Mouse (Mus musculus) liver, embryonic 11.5 days (tissue): ENCODE measurements at regions not wholly inside any gene's neighbourhood (a gene's known extent, or its start where the extent isn't known, plus 50 kb on each side); places are given as distances from the start of the nearest gene placed in this dataset. TPM values are rescaled to one million over a fixed set of nuclear protein-coding genes. Genes with fewer than 3 reads are reported as not detected.

Experiments used
- ATAC-seq: fragments of 200-750 bp; cut with Nextera tagmentation; replicated peaks from 2 replicates; pipeline ENCODE4 v1.8.0; 2017; ENCODE audit warnings: moderate number of reproducible peaks, mild to moderate bottlenecking, moderate TSS enrichment, moderate library complexity; ENCODE audit not compliant: low FRiP score
- DNase-seq: peaks from one replicate; pipeline ENCODE4 v3.0.0-alpha.2; 2017; ENCODE audit warnings: low spot score
- H3K27ac ChIP-seq: fragments of 300-500 bp; sonication (generic); 2 replicates; pipeline ENCODE4 v1.5.1; 2014; ENCODE audit warnings: mild to moderate bottlenecking, low read depth, low read length, control low read depth
- H3K27me3 ChIP-seq: fragments of 300-500 bp; sonication (generic); replicated peaks from 2 replicates; pipeline ENCODE4 v1.6.1; 2014; ENCODE audit warnings: low read length, mixed read lengths; ENCODE audit not compliant: control insufficient read depth, insufficient read depth
- H3K36me3 ChIP-seq: fragments of 300-500 bp; sonication (generic); 2 replicates; pipeline ENCODE4 v1.6.1; 2014; ENCODE audit warnings: mild to moderate bottlenecking, low read length, moderate library complexity, mixed read lengths; ENCODE audit not compliant: control insufficient read depth, insufficient read depth
- H3K4me1 ChIP-seq: fragments of 300-500 bp; sonication (generic); replicated peaks from 2 replicates; pipeline ENCODE4 v1.6.1; 2014; ENCODE audit warnings: low read length, mixed read lengths; ENCODE audit not compliant: control insufficient read depth, insufficient read depth
- H3K4me2 ChIP-seq: fragments of 300-500 bp; sonication (generic); 2 replicates; pipeline ENCODE4 v1.6.1; 2014; ENCODE audit warnings: mild to moderate bottlenecking, control low read depth, moderate library complexity
- H3K4me3 ChIP-seq: fragments of 300-500 bp; sonication (generic); 2 replicates; pipeline ENCODE4 v1.5.1; 2014; ENCODE audit warnings: low read depth, low read length, control low read depth
- H3K9ac ChIP-seq: fragments of 300-500 bp; sonication (generic); 2 replicates; pipeline ENCODE4 v1.6.1; 2014; ENCODE audit warnings: low read depth, low read length, control low read depth
- H3K9me3 ChIP-seq: fragments of 300-500 bp; sonication (generic); 2 replicates; pipeline ENCODE4 v1.6.1; 2016; ENCODE audit warnings: low read length, inconsistent platforms, mixed read lengths; ENCODE audit not compliant: control insufficient read depth
- WGBS: fragments of 180-500 bp; shearing (Covaris S2); extraction: QIAGEN DNeasy Blood & Tissue Kit; methylation state at CpG from one replicate; pipeline ENCODE4 v1.1.7; 2014; 5-methylcytosine and 5-hydroxymethylcytosine counted together
- microRNA counts: library from miRNA; unstranded; fragments of <30 nt; microRNA quantifications from one replicate; lab custom pipeline; 2015
- microRNA-seq: library from miRNA; unstranded; fragments of <30 nt; microRNA quantifications from one replicate; pipeline ENCODE4, GENCODE M21; 2017; ENCODE audit warnings: borderline number of aligned reads

- Histone ChIP-seq H3K4me2 (no peak overlapping the region), H3K27me3 (no peaks in the 10 kb centered on the region), H3K36me3 (no peaks in the 10 kb centered on the region), H3K9me3 (no peaks in the 10 kb centered on the region), H3K4me3 (no peak overlapping the region), H3K9ac (no peak overlapping the region), H3K4me1 (no peaks in the 10 kb centered on the region), H3K27ac (no peak overlapping the region)
- 56% methylated on average over 3 of the region's 3 CpGs for WGBS
- DNase-seq: no peak
- ATAC-seq: no peak
These were observed 57.2 kb upstream of the Dio3 start for GRCm38 (mm10) chr12:110221679-110222078.

DNA sequence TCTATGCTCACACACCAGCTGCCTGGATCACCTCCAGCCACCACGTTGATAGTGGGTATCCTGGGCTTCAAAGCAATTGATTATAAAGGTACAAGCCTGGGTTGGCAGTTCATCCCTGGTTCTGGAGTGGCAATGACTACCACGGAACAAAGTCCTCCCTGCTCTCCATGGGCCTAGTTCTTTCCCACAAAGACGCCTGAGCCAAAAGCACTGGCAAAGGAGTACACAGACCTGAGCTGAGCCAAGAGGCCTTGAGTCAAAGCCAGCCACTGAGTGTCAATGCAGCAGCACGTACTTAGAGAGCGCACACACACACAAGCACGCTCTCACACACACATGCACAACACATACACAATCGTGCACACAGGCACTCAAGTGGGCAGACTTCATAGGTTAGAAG lies 54.6 kb upstream of the Dio3 start:
- WGBS: 74% methylated on average over 7 of the region's 7 CpGs
- no peaks in the 10 kb centered on the region for H3K9me3 ChIP-seq
- no peak overlapping the region for H3K9ac ChIP-seq
- no peak overlapping the region for H3K4me3 ChIP-seq
- no peaks in the 10 kb centered on the region for H3K36me3 ChIP-seq
- DNase-seq (no peak), ATAC-seq (no peak)
- no peaks in the 10 kb centered on the region for H3K4me1 ChIP-seq
- H3K27ac ChIP-seq: no peak overlapping the region
- H3K27me3 ChIP-seq: no peaks in the 10 kb centered on the region
- no peak overlapping the region for H3K4me2 ChIP-seq

DNA sequence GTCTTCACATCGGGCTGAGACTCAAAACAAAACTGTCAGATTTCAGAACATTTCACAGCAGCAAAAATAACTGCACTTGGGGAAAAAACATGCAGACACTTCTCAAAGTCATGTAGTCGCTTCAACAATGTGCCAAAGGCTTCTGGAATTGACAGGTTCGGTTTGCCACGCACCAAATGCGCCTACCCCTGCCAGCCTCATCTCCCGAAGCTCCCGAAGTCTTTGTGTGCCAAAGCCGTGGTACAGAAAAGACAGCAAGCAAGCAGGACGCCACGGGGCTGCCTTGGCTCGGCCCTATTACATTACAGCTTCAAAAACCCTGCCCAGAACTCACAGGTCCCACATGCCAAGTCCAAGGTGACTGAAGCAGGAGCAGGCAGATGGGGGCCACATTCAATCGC lies 50.9 kb upstream of the Dio3 start:
- Histone ChIP-seq H3K4me2 (no peak overlapping the region), H3K27me3 (no peaks in the 10 kb centered on the region), H3K9ac (no peak overlapping the region), H3K27ac (no peak overlapping the region), H3K36me3 (no peaks in the 10 kb centered on the region), H3K4me3 (no peak overlapping the region), H3K9me3 (no peaks in the 10 kb centered on the region), H3K4me1 (no peaks in the 10 kb centered on the region; the same call in 1 of the 2 replicates)
- 79% methylated on average over 12 of the region's 12 CpGs for WGBS
- DNase-seq (no peak), ATAC-seq (no peak)

MicroRNA genes in the stretch of these regions (microRNA counts, 519-probe panel; counts per million panel counts)
- microRNA mmu-miR-1193 (lab: Ali Mortazavi, UCI) (4,898 counts per million, percentile 38 among the panel's probes with 10 or more counts), microRNA mmu-miR-1197 (lab: Ali Mortazavi, UCI) (1,931 counts per million, percentile 4 among the panel's probes with 10 or more counts), microRNA mmu-miR-134 (lab: Ali Mortazavi, UCI) (5,640 counts per million, percentile 57 among the panel's probes with 10 or more counts), microRNA mmu-miR-154 (lab: Ali Mortazavi, UCI) (5,958 counts per million, percentile 65 among the panel's probes with 10 or more counts), microRNA mmu-miR-299 (lab: Ali Mortazavi, UCI) (not detected), microRNA mmu-miR-300 (lab: Ali Mortazavi, UCI) (6,394 counts per million, percentile 76 among the panel's probes with 10 or more counts), microRNA mmu-miR-3072 (lab: Ali Mortazavi, UCI) (not detected), microRNA mmu-miR-323-3p (lab: Ali Mortazavi, UCI) (6,441 counts per million, percentile 77 among the panel's probes with 10 or more counts), microRNA mmu-miR-323-5p (lab: Ali Mortazavi, UCI) (not detected), microRNA mmu-miR-329 (lab: Ali Mortazavi, UCI) (7,041 counts per million, percentile 88 among the panel's probes with 10 or more counts), microRNA mmu-miR-369-3p (lab: Ali Mortazavi, UCI) (7,135 counts per million, percentile 89 among the panel's probes with 10 or more counts), microRNA mmu-miR-369-5p (lab: Ali Mortazavi, UCI) (4,686 counts per million, percentile 34 among the panel's probes with 10 or more counts), microRNA mmu-miR-376a (lab: Ali Mortazavi, UCI) (7,029 counts per million, percentile 87 among the panel's probes with 10 or more counts), microRNA mmu-miR-376b (lab: Ali Mortazavi, UCI) (8,089 counts per million, percentile 96 among the panel's probes with 10 or more counts), microRNA mmu-miR-376c (lab: Ali Mortazavi, UCI) (6,629 counts per million, percentile 80 among the panel's probes with 10 or more counts), microRNA mmu-miR-377 (lab: Ali Mortazavi, UCI) (7,124 counts per million, percentile 88 among the panel's probes with 10 or more counts), microRNA mmu-miR-379 (lab: Ali Mortazavi, UCI) (4,922 counts per million, percentile 39 among the panel's probes with 10 or more counts), microRNA mmu-miR-380-3p (lab: Ali Mortazavi, UCI) (3,391 counts per million, percentile 16 among the panel's probes with 10 or more counts), microRNA mmu-miR-380-5p (lab: Ali Mortazavi, UCI) (not detected), microRNA mmu-miR-381 (lab: Ali Mortazavi, UCI) (5,440 counts per million, percentile 52 among the panel's probes with 10 or more counts), microRNA mmu-miR-382 (lab: Ali Mortazavi, UCI) (6,629 counts per million, percentile 81 among the panel's probes with 10 or more counts), microRNA mmu-miR-409-3p (lab: Ali Mortazavi, UCI) (5,876 counts per million, percentile 62 among the panel's probes with 10 or more counts), microRNA mmu-miR-409-5p (lab: Ali Mortazavi, UCI) (4,451 counts per million, percentile 31 among the panel's probes with 10 or more counts), microRNA mmu-miR-410 (lab: Ali Mortazavi, UCI) (7,406 counts per million, percentile 90 among the panel's probes with 10 or more counts), microRNA mmu-miR-411 (lab: Ali Mortazavi, UCI) (5,428 counts per million, percentile 52 among the panel's probes with 10 or more counts), microRNA mmu-miR-412 (lab: Ali Mortazavi, UCI) (not detected), microRNA mmu-miR-453 (lab: Ali Mortazavi, UCI) (not detected), microRNA mmu-miR-485 (lab: Ali Mortazavi, UCI) (not detected), microRNA mmu-miR-487b (lab: Ali Mortazavi, UCI) (5,876 counts per million, percentile 62 among the panel's probes with 10 or more counts), microRNA mmu-miR-494 (lab: Ali Mortazavi, UCI) (not detected), microRNA mmu-miR-495 (lab: Ali Mortazavi, UCI) (7,548 counts per million, percentile 92 among the panel's probes with 10 or more counts), microRNA mmu-miR-496 (lab: Ali Mortazavi, UCI) (not detected), microRNA mmu-miR-539 (lab: Ali Mortazavi, UCI) (4,239 counts per million, percentile 25 among the panel's probes with 10 or more counts), microRNA mmu-miR-541 (lab: Ali Mortazavi, UCI) (6,276 counts per million, percentile 74 among the panel's probes with 10 or more counts), microRNA mmu-miR-543 (lab: Ali Mortazavi, UCI) (7,006 counts per million, percentile 87 among the panel's probes with 10 or more counts), microRNA mmu-miR-544 (lab: Ali Mortazavi, UCI) (not detected), microRNA mmu-miR-654-3p (lab: Ali Mortazavi, UCI) (not detected), microRNA mmu-miR-654-5p (lab: Ali Mortazavi, UCI) (not detected), microRNA mmu-miR-666-3p (lab: Ali Mortazavi, UCI) (not detected), microRNA mmu-miR-666-5p (lab: Ali Mortazavi, UCI) (not detected), microRNA mmu-miR-667 (lab: Ali Mortazavi, UCI) (4,886 counts per million, percentile 37 among the panel's probes with 10 or more counts), microRNA mmu-miR-668 (lab: Ali Mortazavi, UCI) (not detected), microRNA mmu-miR-679 (lab: Ali Mortazavi, UCI) (not detected), microRNA mmu-miR-758 (lab: Ali Mortazavi, UCI) (not detected), microRNA mmu-miR-882 (lab: Ali Mortazavi, UCI) (not detected)

Small RNA genes in the stretch of these regions (microRNA-seq; reads per million reads assigned to microRNA genes)
- gene Gm24321 (not detected), gene Gm25252 (1.1 reads per million), gene Gm25750 (not detected), gene Gm27379 (3.2 reads per million), gene Gm44322 (not detected), gene Mir1193 (2,562 reads per million, percentile 83 among the genes with 10 or more reads in this experiment), gene Mir1197 (15.8 reads per million, percentile 28 among the genes with 10 or more reads in this experiment), gene Mir134 (3,040 reads per million, percentile 86 among the genes with 10 or more reads in this experiment), gene Mir154 (11,800 reads per million, percentile 95 among the genes with 10 or more reads in this experiment), gene Mir299a (1.8 reads per million), gene Mir299b (not detected), gene Mir300 (2,423 reads per million, percentile 83 among the genes with 10 or more reads in this experiment), gene Mir3072 (218 reads per million, percentile 57 among the genes with 10 or more reads in this experiment), gene Mir323 (1,441 reads per million, percentile 77 among the genes with 10 or more reads in this experiment), gene Mir329 (1,183 reads per million, percentile 75 among the genes with 10 or more reads in this experiment), gene Mir369 (6,732 reads per million, percentile 91 among the genes with 10 or more reads in this experiment), gene Mir376a (not detected), gene Mir376b (1,539 reads per million, percentile 78 among the genes with 10 or more reads in this experiment), gene Mir376c (1,121 reads per million, percentile 74 among the genes with 10 or more reads in this experiment), gene Mir377 (493 reads per million, percentile 66 among the genes with 10 or more reads in this experiment), gene Mir379 (7,590 reads per million, percentile 91 among the genes with 10 or more reads in this experiment), gene Mir380 (not detected), gene Mir381 (8,075 reads per million, percentile 92 among the genes with 10 or more reads in this experiment), gene Mir382 (8,409 reads per million, percentile 92 among the genes with 10 or more reads in this experiment), gene Mir409 (not detected), gene Mir410 (389 reads per million, percentile 63 among the genes with 10 or more reads in this experiment), gene Mir411 (14,141 reads per million, percentile 96 among the genes with 10 or more reads in this experiment), gene Mir412 (331 reads per million, percentile 61 among the genes with 10 or more reads in this experiment), gene Mir453 (not detected), gene Mir485 (1,076 reads per million, percentile 73 among the genes with 10 or more reads in this experiment), gene Mir487b (20,069 reads per million, percentile 98 among the genes with 10 or more reads in this experiment), gene Mir494 (3,327 reads per million, percentile 86 among the genes with 10 or more reads in this experiment), gene Mir495 (607 reads per million, percentile 68 among the genes with 10 or more reads in this experiment), gene Mir496a (218 reads per million, percentile 57 among the genes with 10 or more reads in this experiment), gene Mir539 (not detected), gene Mir541 (25,241 reads per million, percentile 98 among the genes with 10 or more reads in this experiment), gene Mir543 (1,913 reads per million, percentile 80 among the genes with 10 or more reads in this experiment), gene Mir544 (3.2 reads per million), gene Mir654 (not detected), gene Mir666 (224 reads per million, percentile 57 among the genes with 10 or more reads in this experiment), gene Mir667 (1,156 reads per million, percentile 74 among the genes with 10 or more reads in this experiment), gene Mir668 (288 reads per million, percentile 60 among the genes with 10 or more reads in this experiment), gene Mir679 (1,036 reads per million, percentile 72 among the genes with 10 or more reads in this experiment), gene Mir758 (258 reads per million, percentile 59 among the genes with 10 or more reads in this experiment), gene Mir882 (not detected)
